Comparison of ENCODE assay signal across 11 mouse cellular contexts in genomic region chr13:93231016-93231415, GRCm38 (mm10). TPM values are rescaled to one million over a fixed set of nuclear protein-coding genes. Genes with fewer than 3 reads are reported as not detected.
DNase-seq lines count a peak whose midpoint lies in the region; ATAC-seq and TF ChIP-seq lines count a peak whose summit lies in the region.
"Had no signal": no experiment of that assay in that cellular context is flagged by ENCODE, and none has a peak within 500 bp of the region (broad histone marks: within the 10 kb centered on the region; RNA-seq: fewer than 3 reads in every experiment).

No protein-coding gene starts in this region.

- DNase-seq in heart, adult 11 months: peak; percentile 98
- DNase-seq in spleen, adult 2 months (ENCODE audit: low read depth in 1 of 2, low spot score in 2 of 2): no peak
- DNase-seq in spleen, adult 18-20 months: no peak
- DNase-seq in kidney, postnatal 36 days: peak; percentile 20 to 46
- no peak for DNase-seq in c-Kit-positive CD71-positive TER-119-positive erythroid progenitor cells, embryonic 14.5 days (ENCODE audit: low spot score)
- no peak for DNase-seq in cerebellum, postnatal 14 days
- DNase-seq: cerebellum, postnatal 36 days had no signal

- no peak for ATAC-seq in heart, embryonic 11.5 days (replicated peaks; ENCODE audit: insufficient number of reproducible peaks, low FRiP score, low TSS enrichment)
- ATAC-seq in neural tube, embryonic 15.5 days (ENCODE audit: low FRiP score): no peak

- H3K9ac ChIP-seq in heart, embryonic 11.5 days (ENCODE audit: low read depth, low read length): no peak overlapping the region
- no peak overlapping the region for H3K9ac ChIP-seq in neural tube, embryonic 15.5 days (replicated peaks)

- no peak overlapping the region; the same call in 1 of the 2 replicates for H3K27ac ChIP-seq in heart, embryonic 11.5 days (ENCODE audit: low read depth, low read length)
- H3K27ac ChIP-seq in spleen, adult 2 months (ENCODE audit: insufficient read depth, low read length): peak overlapping the region; percentile 38; the same call in 1 of the 2 replicates
- H3K27ac ChIP-seq in neural tube, embryonic 15.5 days (replicated peaks): no peak overlapping the region
- H3K27ac ChIP-seq: left cerebral cortex, adult 2 months; midbrain, embryonic 10.5 days had no signal

- H3K9me3 ChIP-seq in heart, embryonic 11.5 days (replicated peaks; ENCODE audit: control insufficient read depth, low read length): no peaks in the 10 kb centered on the region
- no peaks in the 10 kb centered on the region for H3K9me3 ChIP-seq in neural tube, embryonic 15.5 days (replicated peaks)
- H3K9me3 ChIP-seq: midbrain, embryonic 10.5 days had no signal

- no peak for TF ChIP-seq CTCF in spleen, adult 2 months (IDR thresholded peaks at IDR 0.05; ENCODE audit: extremely low read depth, insufficient read depth, insufficient read length, insufficient replicate concordance)

- H3K4me1 ChIP-seq in heart, embryonic 11.5 days (ENCODE audit: control insufficient read depth, insufficient read depth, low read length): no peaks in the 10 kb centered on the region
- H3K4me1 ChIP-seq in spleen, adult 2 months (ENCODE audit: control insufficient read depth, insufficient read depth, insufficient read length): no peaks in the 10 kb centered on the region
- no peaks in the 10 kb centered on the region for H3K4me1 ChIP-seq in neural tube, embryonic 15.5 days
- H3K4me1 ChIP-seq: midbrain, embryonic 10.5 days had no signal

- H3K27me3 ChIP-seq in heart, embryonic 11.5 days (ENCODE audit: control insufficient read depth, insufficient read depth, low read length): no peaks in the 10 kb centered on the region
- no peaks in the 10 kb centered on the region for H3K27me3 ChIP-seq in spleen, adult 2 months (ENCODE audit: control insufficient read depth, insufficient read depth, low read length)
- H3K27me3 ChIP-seq in neural tube, embryonic 15.5 days (replicated peaks): no peaks in the 10 kb centered on the region

- H3K4me2 ChIP-seq in heart, embryonic 11.5 days: no peak overlapping the region
- H3K4me2 ChIP-seq in neural tube, embryonic 15.5 days: no peak overlapping the region

- WGBS in heart, embryonic 11.5 days (ENCODE audit: insufficient replicate concordance): 61% methylated on average over 4 of the region's 4 CpGs
- WGBS in spleen, adult 2 months: 31% methylated on average over 4 of the region's 4 CpGs
- WGBS in neural tube, embryonic 15.5 days: 67% methylated on average over 4 of the region's 4 CpGs

- no peak for TF ChIP-seq POLR2A in spleen, adult 2 months (IDR thresholded peaks at IDR 0.05; ENCODE audit: low read depth, low read length)

- no peaks in the 10 kb centered on the region for H3K36me3 ChIP-seq in heart, embryonic 11.5 days (ENCODE audit: control insufficient read depth, insufficient read depth, low read length)
- no peaks in the 10 kb centered on the region for H3K36me3 ChIP-seq in spleen, adult 2 months (ENCODE audit: control insufficient read depth, insufficient read depth, low read length)
- H3K36me3 ChIP-seq in neural tube, embryonic 15.5 days: no peaks in the 10 kb centered on the region
- H3K36me3 ChIP-seq: midbrain, embryonic 10.5 days had no signal

- H3K4me3 ChIP-seq in heart, embryonic 11.5 days (ENCODE audit: low read depth, low read length): no peak overlapping the region
- no peak overlapping the region for H3K4me3 ChIP-seq in spleen, adult 2 months (ENCODE audit: extremely low read depth, insufficient read depth, insufficient read length)
- no peak overlapping the region for H3K4me3 ChIP-seq in neural tube, embryonic 15.5 days (replicated peaks)
- H3K4me3 ChIP-seq: left cerebral cortex, adult 2 months; midbrain, embryonic 10.5 days had no signal

RNA-seq across cellular contexts. Expression of gene Tent2, which starts 38.8 kb away (rescaled TPM):
- polyA plus RNA-seq in heart, embryonic 11.5 days (2014; fragmentation: Nextera tagmentation; extraction: Ambion mirVana): 56.3 and 59.3 TPM in 2 replicates
- 13.1 and 15.7 TPM in 2 replicates for polyA plus RNA-seq in spleen, adult 2 months (2012; rRNA removed)
- polyA plus RNA-seq in neural tube, embryonic 15.5 days (2015; fragmentation: Nextera tagmentation; extraction: Ambion mirVana): 36.4 and 43.3 TPM in 2 replicates

Comparison
In these comparisons a context has a peak if more than half of its experiments do, and no peak if none do; other contexts are left out.
1. DNase-seq: peak in heart, adult 11 months (single experiment) and kidney, postnatal 36 days (2 of 2); none in spleen, adult 2 months (0 of 2), spleen, adult 18-20 months (0 of 2), c-Kit-positive CD71-positive TER-119-positive erythroid progenitor cells, embryonic 14.5 days (single experiment) and cerebellum, postnatal 14 days (0 of 2).